Mouse (Mus musculus): ENCODE measurements at regions not wholly inside any gene's neighbourhood (a gene's known extent, or its start where the extent isn't known, plus 50 kb on each side); places are given as distances from the start of the nearest gene placed in this dataset.

- TF ChIP-seq CTCF (IDR thresholded peaks at IDR 0.05; ENCODE audit: low read depth, low read length): no peak
- no peak for TF ChIP-seq POLR2A (IDR thresholded peaks at IDR 0.05; ENCODE audit: borderline replicate concordance, low read depth, low read length)
Observed at GRCm38 (mm10) chr13:52133202-52133601, 286.7 kb downstream of the Gadd45g start.
